Comparison of ENCODE assay signal across 18 mouse cellular contexts in the genomic region with DNA sequence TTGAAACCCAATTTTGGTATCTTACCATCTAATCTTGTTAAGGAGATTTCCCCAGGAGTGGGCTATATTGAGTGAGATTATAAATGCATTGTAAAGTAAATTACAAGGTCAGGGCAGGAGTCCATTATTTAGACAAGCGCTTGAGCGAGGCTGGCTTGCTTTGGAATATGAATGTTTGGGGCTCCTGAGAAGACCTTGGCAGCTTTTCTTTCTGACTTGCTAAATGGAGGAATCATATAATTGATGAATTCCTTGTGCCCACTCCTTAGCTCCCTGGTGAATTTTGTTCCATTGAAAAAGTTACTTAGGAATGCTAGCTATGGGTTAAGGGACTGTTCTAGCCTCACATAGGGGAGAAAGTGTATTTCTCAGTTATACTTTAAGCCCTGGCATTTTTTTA.
DNase-seq lines count a peak whose midpoint lies in the region; ATAC-seq and TF ChIP-seq lines count a peak whose summit lies in the region.
"Had no signal": no experiment of that assay in that cellular context is flagged by ENCODE, and none has a peak within 500 bp of the region (broad histone marks: within the 10 kb centered on the region; RNA-seq: fewer than 3 reads in every experiment).

No protein-coding gene starts in this region.

- no peaks in the 10 kb centered on the region for H3K9me3 ChIP-seq in forebrain, embryonic 14.5 days (replicated peaks; ENCODE audit: control insufficient read depth, low read length)
- H3K9me3 ChIP-seq in forebrain, embryonic 12.5 days = no peaks in the 10 kb centered on the region
- no peaks in the 10 kb centered on the region for H3K9me3 ChIP-seq in heart, embryonic 15.5 days (replicated peaks)
- no peaks in the 10 kb centered on the region for H3K9me3 ChIP-seq in heart, embryonic 12.5 days (replicated peaks)
- H3K9me3 ChIP-seq in lung, embryonic 14.5 days (ENCODE audit: low read depth, low read length) = no peaks in the 10 kb centered on the region
- H3K9me3 ChIP-seq in lung, postnatal 0 days (ENCODE audit: low read length) = no peaks in the 10 kb centered on the region
- H3K9me3 ChIP-seq in forebrain, embryonic 16.5 days (ENCODE audit: control insufficient read depth, low read length) = no peaks in the 10 kb centered on the region
- H3K9me3 ChIP-seq: embryonic facial prominence, embryonic 15.5 days; hindbrain, embryonic 13.5 days; intestine, embryonic 15.5 days had no signal

- H3K27ac ChIP-seq in forebrain, embryonic 14.5 days (ENCODE audit: low read depth, low read length) = peak overlapping the region; percentile 48; the same call in 1 of the 2 replicates
- H3K27ac ChIP-seq in forebrain, embryonic 12.5 days = no peak overlapping the region
- H3K27ac ChIP-seq in heart, embryonic 15.5 days = peak overlapping the region; percentile 70; the same call in 1 of the 2 replicates
- H3K27ac ChIP-seq in heart, embryonic 12.5 days (ENCODE audit: poor library complexity, severe bottlenecking) = no peak overlapping the region
- H3K27ac ChIP-seq in lung, embryonic 14.5 days (ENCODE audit: low read depth) = peak overlapping the region; percentile 40; the same call in 1 of the 2 replicates
- no peak overlapping the region for H3K27ac ChIP-seq in lung, postnatal 0 days (ENCODE audit: low read length)
- H3K27ac ChIP-seq in forebrain, embryonic 16.5 days (ENCODE audit: low read length) = peak overlapping the region; percentile 67
- H3K27ac ChIP-seq: gastrocnemius, adult 2 months; hindbrain, embryonic 13.5 days; intestine, embryonic 15.5 days had no signal

- ATAC-seq in forebrain, embryonic 14.5 days = no peak
- ATAC-seq in forebrain, embryonic 12.5 days (ENCODE audit: low FRiP score) = no peak
- no peak for ATAC-seq in heart, embryonic 15.5 days (replicated peaks; ENCODE audit: insufficient number of reproducible peaks, insufficient read depth, low FRiP score, low read depth)
- ATAC-seq in heart, embryonic 12.5 days (ENCODE audit: insufficient number of reproducible peaks, low FRiP score) = no peak
- no peak for ATAC-seq in lung, embryonic 14.5 days (ENCODE audit: insufficient read depth)
- no peak for ATAC-seq in lung, postnatal 0 days
- peak; percentile 4; the same call in 1 of the 2 replicates for ATAC-seq in forebrain, embryonic 16.5 days

- H3K4me3 ChIP-seq in forebrain, embryonic 14.5 days (ENCODE audit: low read depth, low read length) = no peak overlapping the region
- no peak overlapping the region for H3K4me3 ChIP-seq in forebrain, embryonic 12.5 days (replicated peaks)
- no peak overlapping the region for H3K4me3 ChIP-seq in heart, embryonic 15.5 days
- H3K4me3 ChIP-seq in heart, embryonic 12.5 days = no peak overlapping the region
- H3K4me3 ChIP-seq in lung, embryonic 14.5 days (ENCODE audit: low read depth, low read length) = no peak overlapping the region
- H3K4me3 ChIP-seq in lung, postnatal 0 days (ENCODE audit: low read depth, low read length) = no peak overlapping the region
- no peak overlapping the region for H3K4me3 ChIP-seq in forebrain, embryonic 16.5 days (replicated peaks; ENCODE audit: low read length)
- H3K4me3 ChIP-seq: embryonic facial prominence, embryonic 15.5 days; erythroblast, embryonic 14.5 days; gastrocnemius, adult 2 months; hindbrain, embryonic 13.5 days; intestine, embryonic 15.5 days had no signal

- H3K9ac ChIP-seq in forebrain, embryonic 14.5 days (ENCODE audit: low read length) = no peak overlapping the region
- H3K9ac ChIP-seq in forebrain, embryonic 12.5 days = no peak overlapping the region
- no peak overlapping the region for H3K9ac ChIP-seq in heart, embryonic 15.5 days
- no peak overlapping the region for H3K9ac ChIP-seq in heart, embryonic 12.5 days
- no peak overlapping the region for H3K9ac ChIP-seq in lung, embryonic 14.5 days
- no peak overlapping the region for H3K9ac ChIP-seq in lung, postnatal 0 days (replicated peaks; ENCODE audit: low read depth)
- no peak overlapping the region for H3K9ac ChIP-seq in forebrain, embryonic 16.5 days (replicated peaks; ENCODE audit: low read depth, low read length)
- H3K9ac ChIP-seq: embryonic facial prominence, embryonic 15.5 days; hindbrain, embryonic 13.5 days; intestine, embryonic 15.5 days had no signal

- no peak for TF ChIP-seq CTCF in lung, embryonic 14.5 days (IDR thresholded peaks at IDR 0.05; ENCODE audit: low read depth)
- TF ChIP-seq CTCF in lung, postnatal 0 days (IDR thresholded peaks at IDR 0.05) = no peak

- H3K36me3 ChIP-seq in forebrain, embryonic 14.5 days (ENCODE audit: control insufficient read depth, insufficient read depth, low read length) = peaks cover 36% of the 10 kb centered on the region
- H3K36me3 ChIP-seq in forebrain, embryonic 12.5 days (replicated peaks) = peaks cover 25% of the 10 kb centered on the region
- peaks cover 18% of the 10 kb centered on the region for H3K36me3 ChIP-seq in heart, embryonic 15.5 days
- peaks cover 21% of the 10 kb centered on the region for H3K36me3 ChIP-seq in heart, embryonic 12.5 days
- H3K36me3 ChIP-seq in lung, embryonic 14.5 days (ENCODE audit: insufficient read depth) = peaks cover 23% of the 10 kb centered on the region; the same call in 1 of the 2 replicates
- no peaks in the 10 kb centered on the region for H3K36me3 ChIP-seq in lung, postnatal 0 days (ENCODE audit: insufficient read depth, low read length)
- H3K36me3 ChIP-seq in forebrain, embryonic 16.5 days (ENCODE audit: control insufficient read depth, insufficient read depth) = peaks cover 17% of the 10 kb centered on the region

- TF ChIP-seq EP300 in lung, postnatal 0 days (IDR thresholded peaks at IDR 0.05) = no peak

- WGBS in forebrain, embryonic 14.5 days = 22% methylated on average over 2 of the region's 2 CpGs
- WGBS in forebrain, embryonic 12.5 days = 47% methylated on average over 2 of the region's 2 CpGs
- 87% methylated on average over 2 of the region's 2 CpGs for WGBS in heart, embryonic 15.5 days
- 95% methylated on average over 2 of the region's 2 CpGs for WGBS in heart, embryonic 12.5 days
- 61% methylated on average over 2 of the region's 2 CpGs for WGBS in lung, embryonic 14.5 days
- 83% methylated on average over 2 of the region's 2 CpGs for WGBS in lung, postnatal 0 days
- WGBS in forebrain, embryonic 16.5 days = 22% methylated on average over 2 of the region's 2 CpGs

- H3K4me2 ChIP-seq in forebrain, embryonic 14.5 days (ENCODE audit: low read length) = no peak overlapping the region
- no peak overlapping the region for H3K4me2 ChIP-seq in forebrain, embryonic 12.5 days
- H3K4me2 ChIP-seq in heart, embryonic 15.5 days = no peak overlapping the region
- H3K4me2 ChIP-seq in heart, embryonic 12.5 days = no peak overlapping the region
- no peak overlapping the region for H3K4me2 ChIP-seq in lung, embryonic 14.5 days
- no peak overlapping the region for H3K4me2 ChIP-seq in lung, postnatal 0 days (replicated peaks; ENCODE audit: low read depth, low read length)
- no peak overlapping the region for H3K4me2 ChIP-seq in forebrain, embryonic 16.5 days (ENCODE audit: low read length)
- H3K4me2 ChIP-seq: embryonic facial prominence, embryonic 15.5 days; heart, embryonic 11.5 days; hindbrain, embryonic 13.5 days; intestine, embryonic 15.5 days had no signal

- H3K27me3 ChIP-seq in forebrain, embryonic 14.5 days (replicated peaks; ENCODE audit: control insufficient read depth, insufficient read depth, low read length) = no peaks in the 10 kb centered on the region
- H3K27me3 ChIP-seq in forebrain, embryonic 12.5 days = no peaks in the 10 kb centered on the region
- H3K27me3 ChIP-seq in heart, embryonic 15.5 days = no peaks in the 10 kb centered on the region
- H3K27me3 ChIP-seq in heart, embryonic 12.5 days (replicated peaks) = no peaks in the 10 kb centered on the region
- H3K27me3 ChIP-seq in lung, embryonic 14.5 days (ENCODE audit: insufficient read depth, low read length) = no peaks in the 10 kb centered on the region
- H3K27me3 ChIP-seq in lung, postnatal 0 days (replicated peaks; ENCODE audit: insufficient read depth, low read length) = no peaks in the 10 kb centered on the region
- H3K27me3 ChIP-seq in forebrain, embryonic 16.5 days (replicated peaks; ENCODE audit: control insufficient read depth, insufficient read depth, low read length) = no peaks in the 10 kb centered on the region
- H3K27me3 ChIP-seq: CH12.LX; embryonic facial prominence, embryonic 15.5 days; hindbrain, embryonic 13.5 days; intestine, embryonic 15.5 days had no signal

- H3K4me1 ChIP-seq in forebrain, embryonic 14.5 days (ENCODE audit: control insufficient read depth, insufficient read depth, low read length) = peaks cover 34% of the 10 kb centered on the region
- peaks cover 55% of the 10 kb centered on the region for H3K4me1 ChIP-seq in forebrain, embryonic 12.5 days
- peaks cover 14% of the 10 kb centered on the region for H3K4me1 ChIP-seq in heart, embryonic 15.5 days (replicated peaks)
- peaks cover 22% of the 10 kb centered on the region for H3K4me1 ChIP-seq in heart, embryonic 12.5 days (replicated peaks)
- H3K4me1 ChIP-seq in lung, embryonic 14.5 days (ENCODE audit: insufficient read depth) = 0 out of 2 replicates have a peak, but pooled peaks cover 9% of the 10 kb centered on the region
- no peaks in the 10 kb centered on the region for H3K4me1 ChIP-seq in lung, postnatal 0 days (ENCODE audit: insufficient read depth, low read depth, low read length)
- H3K4me1 ChIP-seq in forebrain, embryonic 16.5 days (replicated peaks; ENCODE audit: control insufficient read depth, insufficient read depth, low read length) = peaks cover 55% of the 10 kb centered on the region
- H3K4me1 ChIP-seq: intestine, embryonic 15.5 days had no signal

- DNase-seq in forebrain, embryonic 14.5 days (ENCODE audit: low spot score) = no peak
- no peak for DNase-seq in lung, embryonic 14.5 days
- no peak for DNase-seq in lung, postnatal 0 days (ENCODE audit: low spot score)
- DNase-seq in kidney, postnatal 10 days = no peak
- DNase-seq: cerebellum, adult 9-11 months; gastrocnemius, adult 2 months; gastrocnemius, postnatal 25 days; kidney, adult 18-20 months had no signal

Comparison
In these comparisons a context has a peak if more than half of its experiments do, and no peak if none do; other contexts are left out.
1. H3K27ac ChIP-seq: peak in forebrain, embryonic 14.5 days (single experiment), heart, embryonic 15.5 days (single experiment), lung, embryonic 14.5 days (single experiment) and forebrain, embryonic 16.5 days (single experiment); none in forebrain, embryonic 12.5 days (single experiment), heart, embryonic 12.5 days (single experiment) and lung, postnatal 0 days (single experiment).